Mouse (Mus musculus) limb, embryonic 11.5 days (tissue): Measurements from ENCODE around the gene Cd302. TPM values are rescaled to one million over a fixed set of nuclear protein-coding genes. Genes with fewer than 3 reads are reported as not detected.

ENCODE experiments used
- ATAC-seq: fragments of 200-750 bp; cut with Nextera tagmentation; 2 replicates; pipeline ENCODE4 v1.8.0; 2017; ENCODE audit warnings: low read depth; ENCODE audit not compliant: insufficient number of reproducible peaks, low FRiP score, low TSS enrichment
- DNase-seq: peaks from one replicate; pipeline ENCODE4 v3.0.0-alpha.2; 2015; ENCODE audit warnings: low spot score
- H3K27ac ChIP-seq: fragments of 300-500 bp; sonication (generic); replicated peaks from 2 replicates; pipeline ENCODE4 v1.5.1; 2014; ENCODE audit warnings: low read depth, mild to moderate bottlenecking, low read length
- H3K27me3 ChIP-seq: fragments of 300-500 bp; sonication (generic); 2 replicates; pipeline ENCODE4 v1.6.1; 2014; ENCODE audit warnings: mild to moderate bottlenecking, low read length, mixed read lengths; ENCODE audit not compliant: control insufficient read depth, insufficient read depth
- H3K36me3 ChIP-seq: fragments of 300-500 bp; sonication (generic); 2 replicates; pipeline ENCODE4 v1.6.1; 2014; ENCODE audit warnings: mild to moderate bottlenecking, low read length, moderate library complexity, mixed read lengths; ENCODE audit not compliant: control insufficient read depth, insufficient read depth
- H3K4me1 ChIP-seq: fragments of 300-500 bp; sonication (generic); 2 replicates; pipeline ENCODE4 v1.6.1; 2014; ENCODE audit warnings: low read length, mixed read lengths; ENCODE audit not compliant: control insufficient read depth, insufficient read depth
- H3K4me2 ChIP-seq: fragments of 300-500 bp; sonication (generic); 2 replicates; pipeline ENCODE4 v1.6.1; 2014; ENCODE audit warnings: low read depth, mild to moderate bottlenecking, moderate library complexity; ENCODE audit not compliant: severe bottlenecking
- H3K4me3 ChIP-seq: fragments of 300-500 bp; sonication (generic); 2 replicates; pipeline ENCODE4 v1.5.1; 2014; ENCODE audit warnings: low read depth, low read length
- H3K9ac ChIP-seq: fragments of 300-500 bp; sonication (generic); 2 replicates; pipeline ENCODE4 v1.6.1; 2014; ENCODE audit warnings: mild to moderate bottlenecking, low read length
- H3K9me3 ChIP-seq: fragments of 300-500 bp; sonication (generic); 2 replicates; pipeline ENCODE4 v1.6.1; 2016; ENCODE audit warnings: low read length; ENCODE audit not compliant: control insufficient read depth
- WGBS: fragments of 180-500 bp; shearing (Covaris S2); extraction: QIAGEN DNeasy Blood & Tissue Kit; methylation state at CpG from one replicate; pipeline ENCODE4 v1.1.7; 2014; 5-methylcytosine and 5-hydroxymethylcytosine counted together
- polyA plus RNA-seq: library from polyadenylated mRNA; unstranded; fragments of >200 nt; fragmentation: Nextera tagmentation; extraction: Ambion mirVana; gene quantifications from 2 replicates; pipeline ENCODE4 v1.2.1, GENCODE M21; 2014

Cd302 gene
- polyA plus RNA-seq, 1 experiment from 2014 or later: 28.8 TPM

GRCm38 (mm10) chr2:60212488-60212887, 71.8 kb downstream of the Cd302 start:
- no peak overlapping the region for H3K4me2 ChIP-seq
- no peak overlapping the region for H3K27ac ChIP-seq
- H3K9me3 ChIP-seq: no peaks in the 10 kb centered on the region
- H3K9ac ChIP-seq: no peak overlapping the region
- ATAC-seq (no peak), DNase-seq (no peak)
- H3K27me3 ChIP-seq: no peaks in the 10 kb centered on the region
- H3K4me1 ChIP-seq: peaks cover 10% of the 10 kb centered on the region
- no peaks in the 10 kb centered on the region for H3K36me3 ChIP-seq
- H3K4me3 ChIP-seq: no peak overlapping the region

- 31% methylated on average over 5 of the region's 5 CpGs for WGBS
- peak overlapping the region; percentile 63 for H3K4me2 ChIP-seq
- 0 out of 2 replicates have a peak, but pooled peaks have one; percentile 4 for ATAC-seq
- H3K27me3 ChIP-seq: no peaks in the 10 kb centered on the region
- H3K9me3 ChIP-seq: no peaks in the 10 kb centered on the region
- H3K4me3 ChIP-seq: peak overlapping the region; percentile 86
- no peak overlapping the region for H3K27ac ChIP-seq
- peak overlapping the region; percentile 31; the same call in 1 of the 2 replicates for H3K9ac ChIP-seq
- DNase-seq: no peak
- H3K4me1 ChIP-seq: peaks cover 10% of the 10 kb centered on the region
- H3K36me3 ChIP-seq: no peaks in the 10 kb centered on the region
These were observed 73.5 kb downstream of the Cd302 start for GRCm38 (mm10) chr2:60210821-60211220.

- ATAC-seq (peak; percentile 87), DNase-seq (peak; percentile 88)
- peak within 1 kb of the TSS; percentile 63 for H3K4me2 ChIP-seq
- H3K9ac ChIP-seq: peak within 1 kb of the TSS; percentile 97
- H3K27ac ChIP-seq: peak within 1 kb of the TSS; percentile 79
- H3K36me3 ChIP-seq: no peaks in the 10 kb centered on the region
- H3K9me3 ChIP-seq: no peaks in the 10 kb centered on the region
- H3K27me3 ChIP-seq: no peaks in the 10 kb centered on the region
- peaks cover 10% of the 10 kb centered on the region for H3K4me1 ChIP-seq
- WGBS: under 1% methylated on average over 62 of the region's 109 CpGs
- peak within 1 kb of the TSS; percentile 86 for H3K4me3 ChIP-seq
These were observed 74.3 kb downstream of the Cd302 start, which contains the start of the genes Baz2b and March7 for GRCm38 (mm10) chr2:60209703-60210651. TSS of gene Baz2b (minus strand) at chr2:60209839. TSS of gene March7 (plus strand) at chr2:60209887.

- ATAC-seq (no peak), DNase-seq (peak; percentile 69)
- Histone ChIP-seq H3K27me3 (no peaks in the 10 kb centered on the region), H3K4me1 (peaks cover 10% of the 10 kb centered on the region), H3K4me3 (peak overlapping the region; percentile 86), H3K36me3 (no peaks in the 10 kb centered on the region), H3K27ac (peak overlapping the region; percentile 76), H3K4me2 (peak overlapping the region; percentile 46), H3K9ac (peak overlapping the region; percentile 97), H3K9me3 (no peaks in the 10 kb centered on the region)
- under 1% methylated on average over 23 of the region's 35 CpGs for WGBS
These were observed 75.1 kb downstream of the Cd302 start for GRCm38 (mm10) chr2:60209122-60209611.

GRCm38 (mm10) chr2:60205795-60206194, 78.5 kb downstream of the Cd302 start:
- no peak for DNase-seq
- WGBS: 74% methylated on average over 6 of the region's 6 CpGs
- H3K36me3 ChIP-seq: no peaks in the 10 kb centered on the region
- no peaks in the 10 kb centered on the region for H3K9me3 ChIP-seq
- no peak overlapping the region for H3K27ac ChIP-seq
- no peak for ATAC-seq
- no peak overlapping the region for H3K9ac ChIP-seq
- no peak overlapping the region for H3K4me3 ChIP-seq
- H3K4me1 ChIP-seq: peaks cover under 1% of the 10 kb centered on the region
- no peaks in the 10 kb centered on the region for H3K27me3 ChIP-seq
- no peak overlapping the region for H3K4me2 ChIP-seq

- no peak overlapping the region for H3K4me3 ChIP-seq
- no peak overlapping the region for H3K4me2 ChIP-seq
- WGBS: 83% methylated on average over 6 of the region's 6 CpGs
- H3K27ac ChIP-seq: no peak overlapping the region
- no peak for ATAC-seq
- no peaks in the 10 kb centered on the region for H3K4me1 ChIP-seq
- DNase-seq: no peak
- H3K36me3 ChIP-seq: no peaks in the 10 kb centered on the region
- H3K9me3 ChIP-seq: no peaks in the 10 kb centered on the region
- H3K27me3 ChIP-seq: no peaks in the 10 kb centered on the region
- H3K9ac ChIP-seq: no peak overlapping the region
These were observed 80.1 kb downstream of the Cd302 start for GRCm38 (mm10) chr2:60204162-60204561.

GRCm38 (mm10) chr2:60203733-60204132, 80.6 kb downstream of the Cd302 start:
- Histone ChIP-seq H3K36me3 (no peaks in the 10 kb centered on the region), H3K27ac (no peak overlapping the region), H3K27me3 (no peaks in the 10 kb centered on the region), H3K4me3 (no peak overlapping the region), H3K4me1 (no peaks in the 10 kb centered on the region), H3K9me3 (no peaks in the 10 kb centered on the region), H3K4me2 (no peak overlapping the region), H3K9ac (no peak overlapping the region)
- whole genome bisulfite sequencing: 79% methylated on average over 4 of the region's 4 CpGs
- ATAC-seq (no peak), DNase-seq (no peak)

- Histone ChIP-seq H3K9ac (no peak overlapping the region), H3K9me3 (no peaks in the 10 kb centered on the region), H3K27me3 (no peaks in the 10 kb centered on the region), H3K4me1 (no peaks in the 10 kb centered on the region), H3K27ac (no peak overlapping the region), H3K4me2 (no peak overlapping the region), H3K4me3 (no peak overlapping the region), H3K36me3 (no peaks in the 10 kb centered on the region)
- DNase-seq: no peak
- ATAC-seq: no peak
- 86% methylated on average over 8 of the region's 8 CpGs for WGBS
These were observed 81.3 kb downstream of the Cd302 start for GRCm38 (mm10) chr2:60202900-60203530.
